Comparison of ENCODE assay signal across 8 mouse cellular contexts in genomic region chr3:30647440-30648090, GRCm38 (mm10). TPM values are rescaled to one million over a fixed set of nuclear protein-coding genes. Genes with fewer than 3 reads are reported as not detected.
DNase-seq lines count a peak whose midpoint lies in the region; ATAC-seq lines count a peak whose summit lies in the region.

Lrrc34 (minus strand) TSS chr3:30647869.

- no peak for ATAC-seq in erythroblast, adult 5-6 weeks (replicated peaks; ENCODE audit: low FRiP score, poor library complexity, severe bottlenecking)

- peak; percentile 29 for DNase-seq in right cerebral cortex, postnatal 14 days
- DNase-seq in right cerebral cortex, adult 2 months (ENCODE audit: low spot score in 2 of 2): no peak
- peak; percentile 47 for DNase-seq in embryo, embryonic 11.5 days (ENCODE audit: low read depth, low spot score)
- DNase-seq in heart, postnatal 10 days: peak; percentile 30 to 45
- peak; percentile 73 for DNase-seq in kidney, postnatal 14 days
- DNase-seq in lung, postnatal 4 days: peak; percentile 60 to 72
- peak; percentile 25 for DNase-seq in right cerebral cortex, postnatal 4 days

- intact Hi-C loops in heart, postnatal 10 days (cut with DNase I): no loop called here

RNA-seq across cellular contexts. Expression of gene Lrrc34, which starts in this region (rescaled TPM):
- not detected for total RNA-seq in heart, postnatal 10 days (2021)
- total RNA-seq in erythroblast, adult 5-6 weeks (2015; ENCODE audit: low replicate concordance): not detected in 2 replicates
- total RNA-seq in erythroblast, adult 5-6 weeks (2017; ENCODE audit: low replicate concordance): not detected in 2 replicates

Comparison
In these comparisons a context has a peak if more than half of its experiments do, and no peak if none do; other contexts are left out.
1. DNase-seq: peak in right cerebral cortex, postnatal 14 days (single experiment), embryo, embryonic 11.5 days (single experiment), kidney, postnatal 14 days (single experiment), lung, postnatal 4 days (2 of 2) and right cerebral cortex, postnatal 4 days (single experiment); none in right cerebral cortex, adult 2 months (0 of 2).
2. Peak in DNase-seq in heart, postnatal 10 days; RNA of the gene not detected or under 1 TPM.